Mouse (Mus musculus): ENCODE data around the gene Guk1.
"Not testable (repeated sequence)": the region's sequence is repeated elsewhere in the genome, so short reads cannot be mapped to it uniquely, and the experiment has no call there.

Gene Guk1

DNA sequence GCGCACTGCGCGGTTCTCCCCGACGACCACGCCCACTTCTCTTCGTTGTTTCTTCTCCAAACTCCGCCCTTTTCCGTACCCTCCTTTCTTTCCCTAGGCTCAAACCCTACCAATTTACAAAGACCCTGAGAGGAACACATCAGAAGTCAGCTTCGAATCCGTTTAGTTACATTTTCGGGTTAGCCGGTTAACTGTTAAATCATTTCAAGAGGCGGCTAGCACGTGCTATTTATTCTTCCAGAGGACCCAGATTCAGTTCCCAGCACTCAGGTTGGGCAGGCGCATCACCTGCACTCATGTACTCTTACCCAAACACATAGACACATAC is at the start of gene Guk1:
TSS of gene Guk1 (minus strand) at position 154 of the 328 bp plus-strand sequence.
- DNase-seq (ENCODE audit: low read depth, low spot score): no peak

DNA sequence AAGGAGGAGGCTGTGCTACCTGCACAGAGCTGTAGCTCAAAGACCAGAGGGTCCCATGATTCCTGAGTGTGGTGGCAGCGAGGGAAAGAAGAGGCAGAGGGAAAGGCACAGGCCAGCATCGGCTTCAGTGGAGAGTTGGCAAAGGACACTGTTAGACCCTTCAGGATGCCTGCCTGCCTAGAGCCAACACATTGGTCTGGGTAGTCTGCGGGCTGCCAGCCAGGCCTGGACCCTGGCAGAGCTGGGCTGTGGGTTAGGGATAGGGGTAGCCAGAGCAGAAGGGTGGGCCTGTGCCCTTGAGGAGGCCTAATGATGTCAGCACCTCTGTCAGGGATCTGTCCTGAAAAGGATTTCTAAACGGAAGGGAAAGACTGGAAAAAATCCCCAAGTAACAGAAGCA is 47.8 kb upstream of the Guk1 start:
- no peak for DNase-seq (ENCODE audit: low read depth, low spot score)

DNA sequence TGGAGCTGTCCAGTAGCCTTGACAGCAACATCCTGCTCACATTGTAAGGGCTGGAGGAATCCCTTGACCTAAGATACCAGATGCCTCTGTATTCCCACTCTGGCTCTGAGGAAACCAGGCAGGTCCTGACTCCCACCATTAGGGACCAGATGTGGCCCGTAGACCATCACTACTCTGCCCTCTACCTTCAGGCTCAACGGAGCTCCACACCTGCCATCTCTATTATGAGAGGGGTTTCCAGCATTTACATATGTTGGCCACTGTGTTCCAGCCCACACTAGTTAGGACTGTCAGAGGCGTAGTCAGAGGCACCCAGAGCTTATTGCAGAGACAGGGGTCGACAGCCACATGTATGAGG is 47.4 kb upstream of the Guk1 start:
- no peak for DNase-seq (ENCODE audit: low read depth, low spot score)

- DNase-seq (ENCODE audit: low read depth, low spot score): no peak
Observed at GRCm38 (mm10) chr11:59238525-59239427, 46.8 kb upstream of the Guk1 start.

DNA sequence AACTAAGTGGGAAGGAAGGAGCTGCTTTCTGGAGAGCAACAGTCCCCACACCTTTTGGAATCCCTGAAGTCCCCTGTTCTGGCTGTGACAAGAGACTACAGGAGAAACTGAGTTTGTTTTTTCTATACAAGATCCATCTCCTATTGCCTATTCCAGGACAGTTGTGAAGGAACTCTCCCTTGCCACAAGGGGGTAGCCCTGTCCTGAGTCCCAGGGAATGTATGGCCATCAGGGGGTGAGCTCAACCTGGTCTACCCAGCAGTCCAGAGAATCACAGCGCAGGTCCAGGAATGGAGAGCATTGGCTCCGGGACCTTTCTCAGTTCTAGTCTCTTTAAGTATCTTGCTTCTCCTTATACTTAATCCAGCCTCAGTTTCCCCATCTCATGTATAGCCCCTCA is 40.8 kb upstream of the Guk1 start:
- no peak for DNase-seq (ENCODE audit: low read depth, low spot score)

GRCm38 (mm10) chr11:59230144-59230760 is 38.2 kb upstream of the Guk1 start:
- DNase-seq (ENCODE audit: low read depth, low spot score): no peak

DNA sequence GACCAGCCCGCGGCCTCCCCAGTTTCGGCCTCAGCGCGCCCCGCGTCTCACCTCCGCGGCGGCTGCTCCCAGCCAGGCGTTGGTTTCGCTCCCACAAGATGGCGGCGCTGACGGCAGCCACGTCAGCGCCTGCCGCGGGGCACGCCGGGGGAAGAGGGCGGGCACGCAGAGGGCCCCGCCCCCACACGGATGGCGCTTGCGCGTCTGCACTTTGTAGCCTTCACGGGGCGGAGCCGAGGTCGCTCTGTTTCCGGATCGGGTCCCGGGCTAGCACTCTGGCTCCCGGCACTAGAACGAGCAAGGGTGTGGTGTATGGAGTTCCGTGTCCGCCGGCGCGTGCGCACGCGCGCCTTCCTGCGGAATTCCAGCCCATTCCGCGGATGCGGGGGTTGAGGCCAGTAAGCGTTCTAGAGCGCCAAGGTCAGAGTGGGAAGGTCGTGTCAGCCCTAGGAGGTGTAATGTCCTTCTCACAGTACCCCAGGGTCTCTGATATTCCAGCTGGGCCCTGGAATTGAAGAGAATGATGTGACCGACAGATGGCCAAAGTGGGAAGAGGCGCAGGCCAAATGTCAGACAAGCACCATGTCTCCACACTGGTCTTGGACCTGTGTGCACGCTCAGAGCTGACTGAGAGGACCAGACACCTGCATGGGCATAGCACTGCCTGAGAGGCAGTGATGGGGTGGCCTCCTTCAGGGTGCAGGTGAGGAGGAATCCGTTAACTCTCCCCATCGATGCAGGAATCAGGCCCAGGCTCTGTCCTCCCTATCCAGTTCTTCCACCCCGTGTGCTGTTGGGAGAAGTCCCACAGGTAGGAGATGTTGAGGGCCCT is 36.3 kb upstream of the Guk1 start, which contains the start of gene Arf1:
TSS of gene Arf1 (minus strand) at position 149 of the 832 bp plus-strand sequence.
- peak; percentile 90 for DNase-seq (ENCODE audit: low read depth, low spot score)

DNA sequence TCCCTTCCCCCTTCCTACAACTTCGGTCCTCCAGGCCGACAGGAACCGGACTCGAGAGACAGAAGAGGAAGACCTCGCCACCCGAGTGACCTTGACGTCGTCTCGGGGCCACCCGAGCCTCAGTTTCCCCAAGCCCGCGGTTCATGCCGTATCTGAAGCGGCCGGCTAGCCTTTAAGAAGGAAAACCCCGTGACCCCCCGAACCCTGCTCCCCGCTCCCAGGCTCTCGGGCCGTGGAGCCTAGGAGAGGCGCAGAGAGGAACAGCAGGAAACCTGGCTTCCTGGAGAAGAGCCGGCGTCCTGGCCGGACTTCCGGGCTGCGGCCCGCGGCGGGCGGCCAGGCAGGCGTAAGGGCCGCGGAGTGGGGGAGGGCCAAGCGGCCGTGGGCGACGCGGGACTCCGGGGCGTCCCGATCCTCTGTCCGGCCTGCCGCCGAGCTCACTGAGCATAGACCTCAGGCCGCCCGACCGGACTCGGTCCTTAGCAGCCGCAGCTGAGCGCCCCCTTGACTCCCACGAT is 35.7 kb upstream of the Guk1 start:
- DNase-seq (ENCODE audit: low read depth, low spot score): no peak

DNA sequence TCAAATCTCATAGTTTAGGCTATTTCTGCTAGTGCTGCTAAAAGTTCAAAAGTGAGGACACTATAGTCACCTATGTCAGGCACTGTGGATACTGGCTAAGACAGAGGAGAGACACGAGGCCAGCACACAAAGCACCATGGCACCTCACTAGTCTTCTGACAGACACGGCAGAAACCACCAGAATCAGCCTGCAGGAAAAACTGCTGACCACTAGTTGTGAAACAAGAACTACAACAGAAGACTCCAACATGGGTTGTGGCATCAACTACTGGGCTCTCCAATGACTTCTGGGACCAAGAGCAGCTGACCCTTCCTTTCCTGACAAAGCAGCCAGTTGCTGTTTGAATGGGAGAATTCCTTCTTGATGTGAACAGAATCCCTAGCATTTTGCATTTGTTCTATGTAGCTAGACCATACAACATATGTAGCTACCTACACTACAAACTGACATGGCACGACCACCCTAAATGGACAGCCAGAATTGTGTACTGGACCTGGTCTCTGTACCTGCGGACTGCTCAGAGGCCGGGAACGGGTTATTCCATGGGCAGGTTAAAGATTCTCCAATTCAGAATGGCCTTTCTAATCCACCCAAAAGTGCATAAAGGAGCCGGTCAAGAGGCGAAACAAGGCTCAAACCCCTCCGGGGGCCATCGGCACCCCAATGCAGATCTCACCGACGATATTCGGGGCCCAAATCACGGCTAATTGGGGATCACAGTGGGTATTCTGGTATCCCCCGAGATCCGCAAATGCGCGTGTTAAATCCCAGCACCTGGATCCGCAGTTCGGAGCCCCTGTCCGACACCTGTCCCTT is 35.0 kb upstream of the Guk1 start:
- no peak for DNase-seq (ENCODE audit: low read depth, low spot score)

GRCm38 (mm10) chr11:59226251-59226650 is 34.2 kb upstream of the Guk1 start:
- no peak for DNase-seq (ENCODE audit: low read depth, low spot score)

- no peak for DNase-seq (ENCODE audit: low read depth, low spot score)
Observed at GRCm38 (mm10) chr11:59225167-59225566, 33.2 kb upstream of the Guk1 start.

GRCm38 (mm10) chr11:59224470-59224869 is 32.5 kb upstream of the Guk1 start:
- no peak for DNase-seq (ENCODE audit: low read depth, low spot score)

DNA sequence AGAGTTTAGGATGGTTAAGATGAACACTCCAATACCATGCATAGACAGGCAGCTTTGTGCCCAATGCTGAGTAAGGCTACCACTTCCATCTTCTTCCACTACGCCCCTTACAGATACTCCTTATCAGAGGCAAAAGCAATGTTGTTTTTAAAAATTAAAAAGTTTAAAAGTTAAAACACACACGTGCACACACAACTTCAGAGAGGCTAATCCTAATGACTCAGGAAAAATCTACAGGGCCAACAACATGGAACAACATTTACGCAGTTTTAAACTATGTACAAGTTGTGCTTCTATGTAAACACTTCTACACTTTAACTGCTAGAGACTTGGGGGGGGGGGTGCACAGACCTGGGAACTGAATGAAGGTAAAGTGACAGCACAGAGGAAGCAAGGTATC is 32.0 kb upstream of the Guk1 start:
- DNase-seq (ENCODE audit: low read depth, low spot score): no peak

DNA sequence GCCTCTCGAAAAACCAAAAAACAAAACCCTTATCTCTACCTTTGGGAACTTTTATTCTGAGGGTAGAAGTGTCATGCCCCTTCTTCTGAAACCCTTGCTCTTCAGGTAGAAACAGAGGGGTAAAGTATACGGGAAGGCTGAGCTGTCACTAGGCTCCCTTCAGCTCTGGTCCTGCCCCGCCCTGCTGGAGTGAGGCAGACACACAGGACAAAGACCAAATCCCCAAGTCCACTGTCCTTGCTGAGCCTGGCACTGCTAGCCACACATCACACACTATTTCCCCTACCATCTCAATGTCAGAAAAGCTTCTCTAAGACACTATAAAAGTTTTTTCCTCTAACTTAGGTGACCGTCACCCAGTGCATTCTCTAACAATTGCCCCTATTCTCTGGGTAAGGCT is 30.3 kb upstream of the Guk1 start:
- no peak for DNase-seq (ENCODE audit: low read depth, low spot score)

DNA sequence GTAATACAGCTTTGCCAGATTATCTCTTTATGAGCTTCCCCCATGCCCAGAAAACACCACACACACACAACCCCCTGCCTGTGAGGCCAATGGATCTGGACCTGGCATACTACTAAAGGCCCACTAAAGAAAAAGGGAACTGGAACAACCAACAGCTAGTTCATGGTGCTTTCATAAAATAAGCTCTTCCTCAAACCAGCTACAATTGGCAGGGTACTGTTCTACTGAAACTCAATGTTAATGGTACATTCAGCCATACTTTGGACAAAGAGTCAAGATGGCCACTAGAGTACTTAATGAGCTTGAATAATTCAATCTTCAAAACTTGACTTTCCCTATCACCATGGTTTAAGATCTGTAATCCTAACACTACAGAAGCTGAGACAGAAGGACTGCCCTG is 29.6 kb upstream of the Guk1 start:
- DNase-seq (ENCODE audit: low read depth, low spot score): no peak

DNA sequence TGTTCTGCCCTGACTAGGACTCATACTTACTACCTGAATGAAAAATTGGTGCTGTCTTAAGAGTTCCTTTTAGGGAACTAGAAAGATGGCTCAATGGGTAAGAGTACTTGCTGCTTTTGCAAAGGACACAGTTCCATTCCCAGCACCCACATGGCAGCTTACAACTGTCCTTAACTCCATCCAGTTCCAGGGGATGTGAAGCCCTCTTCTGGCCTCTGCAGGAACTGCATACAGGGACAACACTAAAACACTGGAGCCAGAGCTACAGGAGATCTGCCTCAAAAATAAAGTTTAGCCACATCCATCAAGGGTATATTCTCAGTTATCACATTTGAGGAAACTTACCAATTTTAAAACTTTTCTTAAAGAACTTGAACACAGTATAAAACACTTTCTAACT is 27.1 kb upstream of the Guk1 start:
- DNase-seq (ENCODE audit: low read depth, low spot score): no peak

- DNase-seq (ENCODE audit: low read depth, low spot score): no peak
Observed at GRCm38 (mm10) chr11:59218389-59218998, 26.5 kb upstream of the Guk1 start.

GRCm38 (mm10) chr11:59216955-59217354 is 24.9 kb upstream of the Guk1 start:
- no peak for DNase-seq (ENCODE audit: low read depth, low spot score)

GRCm38 (mm10) chr11:59212892-59213494 is 21.0 kb upstream of the Guk1 start:
- DNase-seq (ENCODE audit: low read depth, low spot score): no peak

DNA sequence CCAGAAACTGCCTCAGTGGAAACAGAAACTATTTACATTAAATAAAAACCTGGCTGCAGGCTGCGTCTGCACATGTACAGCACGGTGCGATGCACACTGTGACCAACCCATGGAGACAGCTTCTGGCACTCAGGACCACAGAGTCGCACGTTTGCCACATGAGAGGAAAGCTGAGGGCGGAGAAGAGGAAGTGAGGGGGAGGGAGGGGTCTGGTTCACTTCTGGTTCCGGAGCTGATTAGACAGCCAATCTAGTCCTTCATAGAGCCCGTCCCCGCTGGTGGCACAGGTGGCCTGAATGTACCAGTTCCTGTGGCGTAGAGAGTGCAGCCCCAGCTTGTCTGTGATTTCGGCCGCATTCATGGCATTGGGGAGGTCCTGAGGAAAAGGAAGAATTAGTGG is 20.3 kb upstream of the Guk1 start:
- DNase-seq (ENCODE audit: low read depth, low spot score): not testable (repeated sequence)
